Mouse (Mus musculus): ENCODE measurements around the gene Pax3. TPM values are rescaled to one million over a fixed set of nuclear protein-coding genes. Genes with fewer than 3 reads are reported as not detected.

Gene Pax3
- polyA plus RNA-seq, 1 experiment = not detected

- no peaks in the 10 kb centered on the region for H3K36me3 ChIP-seq (replicated peaks; ENCODE audit: low read length)
- TF ChIP-seq GATA1 (IDR thresholded peaks at IDR 0.05; ENCODE audit: borderline replicate concordance, low read length) = no peak
- no peak for TF ChIP-seq FLI1 (IDR thresholded peaks at IDR 0.05; ENCODE audit: low read length)
- H3K27me3 ChIP-seq (replicated peaks) = no peaks in the 10 kb centered on the region
- H3K9me3 ChIP-seq = peaks cover 6% of the 10 kb centered on the region; the same call in 1 of the 2 replicates
- H3K4me3 ChIP-seq (replicated peaks) = no peak overlapping the region
- H3K4me1 ChIP-seq = no peaks in the 10 kb centered on the region
These were observed 41.1 kb downstream of the Pax3 start for GRCm38 (mm10) chr1:78155796-78156195.

GRCm38 (mm10) chr1:78148011-78148623, 48.8 kb downstream of the Pax3 start:
- no peaks in the 10 kb centered on the region for H3K9me3 ChIP-seq
- H3K4me3 ChIP-seq (replicated peaks) = no peak overlapping the region
- no peaks in the 10 kb centered on the region for H3K36me3 ChIP-seq (replicated peaks; ENCODE audit: low read length)
- H3K27me3 ChIP-seq (replicated peaks) = peaks cover 3% of the 10 kb centered on the region
- TF ChIP-seq FLI1 (IDR thresholded peaks at IDR 0.05; ENCODE audit: low read length) = no peak
- no peak for TF ChIP-seq GATA1 (IDR thresholded peaks at IDR 0.05; ENCODE audit: borderline replicate concordance, low read length)
- H3K4me1 ChIP-seq = no peaks in the 10 kb centered on the region

GRCm38 (mm10) chr1:78143403-78143802, 53.5 kb downstream of the Pax3 start:
- 0 out of 2 replicates have a peak, but pooled peaks cover 3% of the 10 kb centered on the region for H3K9me3 ChIP-seq
- H3K36me3 ChIP-seq (replicated peaks; ENCODE audit: low read length) = no peaks in the 10 kb centered on the region
- no peaks in the 10 kb centered on the region for H3K4me1 ChIP-seq
- peaks cover 25% of the 10 kb centered on the region for H3K27me3 ChIP-seq (replicated peaks)
- TF ChIP-seq GATA1 (IDR thresholded peaks at IDR 0.05; ENCODE audit: borderline replicate concordance, low read length) = no peak
- TF ChIP-seq FLI1 (IDR thresholded peaks at IDR 0.05; ENCODE audit: low read length) = no peak
- H3K4me3 ChIP-seq (replicated peaks) = no peak overlapping the region

GRCm38 (mm10) chr1:78142912-78143311, 54.0 kb downstream of the Pax3 start:
- TF ChIP-seq GATA1 (IDR thresholded peaks at IDR 0.05; ENCODE audit: borderline replicate concordance, low read length) = no peak
- TF ChIP-seq FLI1 (IDR thresholded peaks at IDR 0.05; ENCODE audit: low read length) = no peak
- 0 out of 2 replicates have a peak, but pooled peaks cover 3% of the 10 kb centered on the region for H3K9me3 ChIP-seq
- H3K4me1 ChIP-seq = no peaks in the 10 kb centered on the region
- H3K36me3 ChIP-seq (replicated peaks; ENCODE audit: low read length) = no peaks in the 10 kb centered on the region
- peaks cover 25% of the 10 kb centered on the region for H3K27me3 ChIP-seq (replicated peaks)
- no peak overlapping the region for H3K4me3 ChIP-seq (replicated peaks)

GRCm38 (mm10) chr1:78141741-78142501, 55.0 kb downstream of the Pax3 start:
- Histone ChIP-seq H3K9me3 (0 out of 2 replicates have a peak, but pooled peaks cover 3% of the 10 kb centered on the region), H3K27me3 (replicated peaks) (peaks cover 25% of the 10 kb centered on the region), H3K4me3 (replicated peaks) (no peak overlapping the region), H3K36me3 (replicated peaks; ENCODE audit: low read length) (no peaks in the 10 kb centered on the region), H3K4me1 (no peaks in the 10 kb centered on the region)
- TF ChIP-seq FLI1 (IDR thresholded peaks at IDR 0.05; ENCODE audit: low read length) = no peak
- no peak for TF ChIP-seq GATA1 (IDR thresholded peaks at IDR 0.05; ENCODE audit: borderline replicate concordance, low read length)

GRCm38 (mm10) chr1:78141314-78141713, 55.6 kb downstream of the Pax3 start:
- H3K4me3 ChIP-seq (replicated peaks) = no peak overlapping the region
- H3K36me3 ChIP-seq (replicated peaks; ENCODE audit: low read length) = no peaks in the 10 kb centered on the region
- H3K9me3 ChIP-seq = 0 out of 2 replicates have a peak, but pooled peaks cover 3% of the 10 kb centered on the region
- H3K4me1 ChIP-seq = no peaks in the 10 kb centered on the region
- H3K27me3 ChIP-seq (replicated peaks) = peaks cover 21% of the 10 kb centered on the region
- TF ChIP-seq FLI1 (IDR thresholded peaks at IDR 0.05; ENCODE audit: low read length) (no peak), GATA1 (IDR thresholded peaks at IDR 0.05; ENCODE audit: borderline replicate concordance, low read length) (no peak)

GRCm38 (mm10) chr1:78140505-78141303, 56.2 kb downstream of the Pax3 start:
- no peak overlapping the region for H3K4me3 ChIP-seq (replicated peaks)
- no peaks in the 10 kb centered on the region for H3K4me1 ChIP-seq
- peaks cover 21% of the 10 kb centered on the region for H3K27me3 ChIP-seq (replicated peaks)
- TF ChIP-seq FLI1 (IDR thresholded peaks at IDR 0.05; ENCODE audit: low read length) (no peak), GATA1 (IDR thresholded peaks at IDR 0.05; ENCODE audit: borderline replicate concordance, low read length) (no peak)
- H3K36me3 ChIP-seq (replicated peaks; ENCODE audit: low read length) = no peaks in the 10 kb centered on the region
- H3K9me3 ChIP-seq = 0 out of 2 replicates have a peak, but pooled peaks cover 3% of the 10 kb centered on the region

- Histone ChIP-seq H3K4me3 (replicated peaks) (no peak overlapping the region), H3K9me3 (0 out of 2 replicates have a peak, but pooled peaks cover 3% of the 10 kb centered on the region), H3K27me3 (replicated peaks) (peaks cover 21% of the 10 kb centered on the region), H3K36me3 (replicated peaks; ENCODE audit: low read length) (no peaks in the 10 kb centered on the region), H3K4me1 (no peaks in the 10 kb centered on the region)
- TF ChIP-seq GATA1 (IDR thresholded peaks at IDR 0.05; ENCODE audit: borderline replicate concordance, low read length) = no peak
- no peak for TF ChIP-seq FLI1 (IDR thresholded peaks at IDR 0.05; ENCODE audit: low read length)
These were observed 57.6 kb downstream of the Pax3 start for GRCm38 (mm10) chr1:78139287-78139686.

GRCm38 (mm10) chr1:78129267-78129666, 67.7 kb downstream of the Pax3 start:
- no peaks in the 10 kb centered on the region for H3K4me1 ChIP-seq
- H3K36me3 ChIP-seq (replicated peaks; ENCODE audit: low read length) = no peaks in the 10 kb centered on the region
- no peaks in the 10 kb centered on the region for H3K27me3 ChIP-seq (replicated peaks)
- TF ChIP-seq FLI1 (IDR thresholded peaks at IDR 0.05; ENCODE audit: low read length) (no peak), GATA1 (IDR thresholded peaks at IDR 0.05; ENCODE audit: borderline replicate concordance, low read length) (no peak)
- H3K4me3 ChIP-seq (replicated peaks) = no peak overlapping the region
- peaks cover 4% of the 10 kb centered on the region; the same call in 1 of the 2 replicates for H3K9me3 ChIP-seq

Data from megakaryocyte, embryonic 14.5 days (primary cell).